Comparison of ENCODE assay signal across 9 mouse cellular contexts in genomic region chr4:120148291-120149141, GRCm38 (mm10). TPM values are rescaled to one million over a fixed set of nuclear protein-coding genes. Genes with fewer than 3 reads are reported as not detected.
A peak's percentile ranks its signal among the peaks of the same experiment; 100 is the strongest.
DNase-seq lines count a peak whose midpoint lies in the region; ATAC-seq lines count a peak whose summit lies in the region.
"Had no signal": no experiment of that assay in that cellular context is flagged by ENCODE, and none has a peak within 500 bp of the region (broad histone marks: within the 10 kb centered on the region; RNA-seq: fewer than 3 reads in every experiment).

No protein-coding gene starts in this region.

- H3K4me2 ChIP-seq in embryonic facial prominence, embryonic 13.5 days, result peak overlapping the region; percentile 62
- H3K4me2 ChIP-seq in limb, embryonic 12.5 days, result peak overlapping the region; percentile 64
- H3K4me2 ChIP-seq in midbrain, embryonic 15.5 days, result peak overlapping the region; percentile 50

- peaks cover 11% of the 10 kb centered on the region for H3K4me1 ChIP-seq in embryonic facial prominence, embryonic 13.5 days
- H3K4me1 ChIP-seq in limb, embryonic 12.5 days (replicated peaks), result peaks cover 10% of the 10 kb centered on the region
- H3K4me1 ChIP-seq in midbrain, embryonic 15.5 days, result peaks cover 8% of the 10 kb centered on the region; the same call in 1 of the 2 replicates

- peaks cover 20% of the 10 kb centered on the region for H3K27me3 ChIP-seq in embryonic facial prominence, embryonic 13.5 days
- peaks cover 31% of the 10 kb centered on the region for H3K27me3 ChIP-seq in limb, embryonic 12.5 days
- no peaks in the 10 kb centered on the region for H3K27me3 ChIP-seq in midbrain, embryonic 15.5 days (replicated peaks)

- peak overlapping the region; percentile 31 for H3K4me3 ChIP-seq in embryonic facial prominence, embryonic 13.5 days
- peak overlapping the region; percentile 30 for H3K4me3 ChIP-seq in limb, embryonic 12.5 days (replicated peaks)
- peak overlapping the region; percentile 8; the same call in 1 of the 2 replicates for H3K4me3 ChIP-seq in midbrain, embryonic 15.5 days

- DNase-seq in adrenal gland, postnatal 14 days, result peak; percentile 94
- peak; percentile 79 for DNase-seq in heart, adult 8-10 months (ENCODE audit: low spot score)
- peak; percentile 56 for DNase-seq in kidney, adult 18-20 months
- peak; percentile 70 for DNase-seq in telencephalon, adult 2 months (ENCODE audit: low read depth, low spot score)
- DNase-seq in spleen, adult 18-20 months, result no peak

- H3K36me3 ChIP-seq in embryonic facial prominence, embryonic 13.5 days, result no peaks in the 10 kb centered on the region
- no peaks in the 10 kb centered on the region for H3K36me3 ChIP-seq in limb, embryonic 12.5 days
- H3K36me3 ChIP-seq in midbrain, embryonic 15.5 days (replicated peaks), result no peaks in the 10 kb centered on the region

- peak; percentile 54; the same call in 1 of the 2 replicates for ATAC-seq in embryonic facial prominence, embryonic 13.5 days (ENCODE audit: insufficient number of reproducible peaks, insufficient read depth, low FRiP score, low TSS enrichment, low read depth)
- ATAC-seq in limb, embryonic 12.5 days (ENCODE audit: insufficient number of reproducible peaks, insufficient read depth, low FRiP score, low TSS enrichment, low read depth), result peak; percentile 65
- peak; percentile 77 for ATAC-seq in midbrain, embryonic 15.5 days (replicated peaks)

- WGBS in embryonic facial prominence, embryonic 13.5 days, result 5% methylated on average over 45 of the region's 45 CpGs
- WGBS in limb, embryonic 12.5 days, result 5% methylated on average over 45 of the region's 45 CpGs
- 7% methylated on average over 45 of the region's 45 CpGs for WGBS in midbrain, embryonic 15.5 days

- H3K27ac ChIP-seq in embryonic facial prominence, embryonic 13.5 days, result peak overlapping the region; percentile 44
- H3K27ac ChIP-seq in limb, embryonic 12.5 days, result peak overlapping the region; percentile 29; the same call in 1 of the 2 replicates
- 0 out of 2 replicates have a peak overlapping the region, but pooled peaks have one; percentile 3 for H3K27ac ChIP-seq in midbrain, embryonic 15.5 days
- H3K27ac ChIP-seq: liver, embryonic 14.5 days had no signal

- H3K9me3 ChIP-seq in embryonic facial prominence, embryonic 13.5 days, result no peaks in the 10 kb centered on the region
- no peaks in the 10 kb centered on the region for H3K9me3 ChIP-seq in limb, embryonic 12.5 days
- no peaks in the 10 kb centered on the region for H3K9me3 ChIP-seq in midbrain, embryonic 15.5 days

- H3K9ac ChIP-seq in embryonic facial prominence, embryonic 13.5 days, result peak overlapping the region; percentile 61
- H3K9ac ChIP-seq in limb, embryonic 12.5 days (replicated peaks), result peak overlapping the region; percentile 54
- H3K9ac ChIP-seq in midbrain, embryonic 15.5 days, result peak overlapping the region; percentile 35; the same call in 1 of the 2 replicates
- H3K9ac ChIP-seq: liver, embryonic 14.5 days had no signal

RNA-seq across cellular contexts. Expression of gene Edn2, which starts 12.5 kb away (rescaled TPM):
- not detected in 2 replicates for total RNA-seq in adrenal gland, postnatal 14 days (2021)
- polyA plus RNA-seq in embryonic facial prominence, embryonic 13.5 days (2015; fragmentation: Nextera tagmentation; extraction: Ambion mirVana), result 6.8 and 8.0 TPM in 2 replicates
- total RNA-seq in heart, adult 8-10 months (2022), result not detected
- 0.19 and 0.38 TPM in 2 replicates for polyA plus RNA-seq in limb, embryonic 12.5 days (2016; fragmentation: Nextera tagmentation; extraction: Ambion mirVana)
- polyA plus RNA-seq in midbrain, embryonic 15.5 days (2015; fragmentation: Nextera tagmentation; extraction: Ambion mirVana), result 0.15 and 0.22 TPM in 2 replicates

Comparison
In these comparisons a context has a peak if more than half of its experiments do, and no peak if none do; other contexts are left out.
1. DNase-seq: peak in adrenal gland, postnatal 14 days (single experiment), heart, adult 8-10 months (single experiment), kidney, adult 18-20 months (single experiment) and telencephalon, adult 2 months (single experiment); none in spleen, adult 18-20 months (0 of 2).
2. Peak in every context shown above with its lines, with median percentiles within 50 percentile points of each other: ATAC-seq, H3K27ac ChIP-seq, H3K4me2 ChIP-seq, H3K4me3 ChIP-seq and H3K9ac ChIP-seq.